Mouse (Mus musculus) layer of hippocampus, postnatal 25 days (tissue): ENCODE results near the gene Dop1b. TPM values are rescaled to one million over a fixed set of nuclear protein-coding genes. Genes with fewer than 3 reads are reported as not detected.

Source experiments
- DNase-seq, 2 experiments: peaks; one replicate each; pipeline ENCODE4 v3.0.0; 2022; ENCODE audit warnings: mixed read lengths in 2 of 2, low spot score in 1 of 2; ENCODE audit errors: extremely low spot score in 1 of 2
- total RNA-seq, 2 experiments: library from RNA; stranded (reverse); gene quantifications; 2 replicates each; pipeline ENCODE4 v1.2.3; 2021

Dop1b gene
- total RNA-seq, 2 experiments from 2014 or later = 101 to 104 TPM

- DNase-seq = no peak
Measured at GRCm38 (mm10) chr16:93712189-93712885, 633 bp downstream of the Dop1b start.

DNA sequence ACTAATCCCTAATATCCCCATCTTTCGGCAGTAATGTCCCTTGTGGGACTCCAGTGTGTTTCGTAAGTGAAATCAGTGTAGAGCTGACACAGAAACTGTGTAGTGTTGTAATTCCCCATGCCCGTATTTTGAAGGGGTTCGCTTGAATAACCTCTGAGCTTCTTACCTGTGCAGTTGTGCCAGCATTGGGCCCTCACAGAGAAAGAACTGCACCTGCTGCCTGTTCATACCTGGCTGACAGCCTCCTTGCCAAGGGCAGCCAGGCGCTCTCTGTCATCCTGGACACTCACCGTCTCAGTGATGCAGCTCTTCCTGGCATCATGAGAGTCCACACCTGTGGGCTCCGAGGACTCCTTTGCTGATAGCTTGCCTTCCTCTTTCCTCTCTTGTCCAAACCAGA, 1.3 kb downstream of the Dop1b start:
- no peak for DNase-seq

DNA sequence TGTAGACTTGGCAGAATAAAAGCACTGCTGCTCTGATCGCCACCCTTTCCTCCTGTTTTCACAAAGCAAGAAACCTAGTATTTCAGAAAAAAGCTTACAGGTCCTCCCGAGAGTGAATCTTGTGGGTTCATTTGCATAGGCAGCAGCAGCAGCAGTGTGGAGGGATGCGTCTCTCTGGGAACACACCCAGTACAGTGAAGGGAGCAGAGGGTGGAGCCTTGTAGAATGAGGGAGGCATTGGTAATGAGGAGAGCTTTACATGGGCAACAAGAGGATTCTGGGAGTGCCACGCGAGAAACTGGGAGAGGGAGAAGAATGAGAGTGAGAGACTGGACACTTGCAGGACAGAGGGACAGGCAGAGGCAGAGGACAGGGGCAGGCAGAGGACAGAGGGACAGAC, 2.7 kb downstream of the Dop1b start:
- DNase-seq = no peak

- no peak for DNase-seq
Measured at GRCm38 (mm10) chr16:93715826-93716225, 4.1 kb downstream of the Dop1b start.

GRCm38 (mm10) chr16:93717299-93717703, 5.6 kb downstream of the Dop1b start:
- DNase-seq = peak in 1 of 2 experiments; percentile 66

GRCm38 (mm10) chr16:93721771-93722170, 10.1 kb downstream of the Dop1b start:
- DNase-seq = no peak

GRCm38 (mm10) chr16:93722476-93722875, 10.8 kb downstream of the Dop1b start:
- no peak for DNase-seq

- no peak for DNase-seq
Measured at GRCm38 (mm10) chr16:93725417-93726144, 13.9 kb downstream of the Dop1b start.

- DNase-seq = no peak
Measured at GRCm38 (mm10) chr16:93726186-93726585, 14.5 kb downstream of the Dop1b start.

- no peak for DNase-seq
Measured at GRCm38 (mm10) chr16:93728676-93729075, 17.0 kb downstream of the Dop1b start.

GRCm38 (mm10) chr16:93729801-93730721, 18.4 kb downstream of the Dop1b start:
- DNase-seq = peak in 1 of 2 experiments; percentile 29

DNA sequence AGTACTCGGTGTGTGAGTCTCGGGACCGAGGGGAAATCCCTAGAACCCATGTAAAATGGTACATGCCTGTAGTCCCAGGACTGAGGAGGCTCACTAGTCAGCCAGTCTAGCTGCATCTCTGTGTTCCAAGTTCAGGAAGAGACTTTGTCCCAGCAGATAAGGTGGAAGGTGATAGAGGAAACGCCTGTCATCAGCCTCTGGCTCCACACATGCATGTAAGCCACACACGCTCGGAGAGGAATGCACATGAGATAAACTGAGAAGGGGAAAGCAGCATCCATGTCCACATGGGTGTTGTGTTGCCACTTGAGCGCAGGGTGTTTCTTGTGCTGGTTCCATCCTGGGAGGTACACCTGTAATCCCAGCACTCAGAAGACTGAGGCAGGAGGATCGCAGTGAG, 19.6 kb downstream of the Dop1b start:
- no peak for DNase-seq

- DNase-seq = no peak
Measured at GRCm38 (mm10) chr16:93732875-93733569, 21.3 kb downstream of the Dop1b start.

GRCm38 (mm10) chr16:93739251-93739650, 27.5 kb downstream of the Dop1b start:
- no peak for DNase-seq

DNA sequence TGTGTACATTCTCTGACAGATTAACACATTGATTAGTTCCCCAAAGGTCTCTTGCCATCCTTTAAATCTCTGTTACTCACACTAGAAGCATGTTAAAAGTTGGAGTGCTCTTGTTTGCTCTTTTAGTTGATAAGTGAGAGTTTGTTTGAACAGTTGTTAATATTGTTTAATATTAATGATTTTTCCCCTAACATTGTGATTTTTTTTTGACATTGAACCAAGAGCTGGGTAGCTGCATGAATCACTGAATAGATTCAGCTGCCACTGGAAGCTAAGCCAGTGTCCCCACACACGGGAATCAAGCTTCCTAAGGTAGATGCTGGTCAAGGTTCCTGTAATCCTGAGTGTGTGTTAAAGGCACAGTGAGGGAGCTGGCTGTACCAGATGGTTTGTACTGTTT, 31.2 kb downstream of the Dop1b start:
- no peak for DNase-seq

GRCm38 (mm10) chr16:93744049-93744490, 32.4 kb downstream of the Dop1b start:
- no peak for DNase-seq

DNA sequence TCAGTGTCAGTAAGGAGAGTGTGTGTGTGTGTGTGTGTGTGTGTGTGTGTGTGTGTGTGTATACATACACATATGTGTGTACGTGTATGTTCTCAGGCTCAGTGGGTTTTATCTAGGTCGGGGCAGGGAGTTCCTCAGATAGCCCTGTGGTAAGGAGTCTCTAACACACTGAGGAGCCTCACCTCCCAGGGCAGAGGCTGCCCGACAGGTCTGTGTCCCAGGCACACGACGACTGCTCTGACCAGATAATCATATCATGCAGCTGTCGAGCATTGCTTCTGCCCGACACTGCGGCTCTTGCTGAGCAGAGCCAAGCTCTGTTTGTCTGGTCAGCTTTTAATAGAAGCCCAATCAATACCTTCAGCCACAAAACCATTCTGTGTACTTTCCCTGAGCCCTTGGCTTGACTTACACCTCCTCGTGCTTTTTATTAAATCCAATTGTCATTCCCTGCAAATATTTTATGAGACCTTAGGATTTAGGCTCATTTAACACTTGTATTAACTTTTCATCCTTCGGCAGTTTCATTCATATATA, 33.2 kb downstream of the Dop1b start:
- no peak for DNase-seq

DNA sequence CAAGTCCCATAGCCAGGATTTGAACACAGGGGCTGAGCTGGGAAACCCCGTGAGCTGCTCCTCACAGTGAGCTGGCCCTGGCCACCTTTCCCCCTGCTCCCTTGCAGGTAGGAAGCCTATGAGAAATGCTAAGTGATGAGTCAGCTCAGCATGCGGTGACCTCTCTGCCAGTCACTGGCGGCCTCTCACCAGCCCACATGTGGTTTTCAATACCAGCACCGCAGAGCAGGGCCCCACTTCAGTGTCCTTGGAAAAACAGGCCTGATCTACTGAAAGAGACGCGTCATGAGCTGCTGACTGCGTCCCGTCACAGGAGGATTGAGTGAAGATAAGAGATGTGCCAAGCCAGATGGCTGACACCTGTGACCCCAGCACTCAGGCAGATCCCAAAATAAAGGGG, 34.7 kb downstream of the Dop1b start:
- no peak for DNase-seq

- DNase-seq = no peak
Measured at GRCm38 (mm10) chr16:93746957-93747356, 35.3 kb downstream of the Dop1b start.

GRCm38 (mm10) chr16:93747421-93747820, 35.7 kb downstream of the Dop1b start:
- DNase-seq = no peak
